Mouse (Mus musculus) limb, embryonic 15.5 days (tissue): ENCODE measurements around the gene Cracr2a. TPM values are rescaled to one million over a fixed set of nuclear protein-coding genes. Genes with fewer than 3 reads are reported as not detected.

Experiments used
- ATAC-seq: fragments of 200-750 bp; cut with Nextera tagmentation; 2 replicates; pipeline ENCODE4 v1.8.0; 2017; ENCODE audit warnings: low read depth, moderate TSS enrichment; ENCODE audit not compliant: insufficient number of reproducible peaks, low FRiP score, low TSS enrichment
- H3K27ac ChIP-seq: fragments of 300-500 bp; sonication (generic); 2 replicates; pipeline ENCODE4 v1.5.1; 2015; ENCODE audit warnings: moderate library complexity, mild to moderate bottlenecking, inconsistent platforms
- H3K27me3 ChIP-seq: fragments of 300-500 bp; sonication (generic); 2 replicates; pipeline ENCODE4 v1.6.1; 2015; ENCODE audit warnings: inconsistent platforms
- H3K36me3 ChIP-seq: fragments of 300-500 bp; sonication (generic); 2 replicates; pipeline ENCODE4 v1.6.1; 2015; ENCODE audit warnings: inconsistent platforms
- H3K4me1 ChIP-seq: fragments of 300-500 bp; sonication (generic); 2 replicates; pipeline ENCODE4 v1.6.1; 2015; ENCODE audit warnings: inconsistent platforms
- H3K4me2 ChIP-seq: fragments of 300-500 bp; sonication (generic); 2 replicates; pipeline ENCODE4 v1.6.1; 2015; ENCODE audit warnings: mild to moderate bottlenecking, inconsistent platforms
- H3K4me3 ChIP-seq: fragments of 300-500 bp; sonication (generic); 2 replicates; pipeline ENCODE4 v1.5.1; 2015; ENCODE audit warnings: mild to moderate bottlenecking, inconsistent platforms
- H3K9ac ChIP-seq: fragments of 300-500 bp; sonication (generic); 2 replicates; pipeline ENCODE4 v1.6.1; 2015; ENCODE audit warnings: inconsistent platforms
- H3K9me3 ChIP-seq: fragments of 300-500 bp; sonication (generic); 2 replicates; pipeline ENCODE4 v1.6.1; 2016; ENCODE audit warnings: inconsistent platforms
- WGBS: fragments of 180-500 bp; shearing (Covaris S2); methylation state at CpG from one replicate; pipeline ENCODE4 v1.1.7; 2015; 5-methylcytosine and 5-hydroxymethylcytosine counted together
- polyA plus RNA-seq: library from polyadenylated mRNA; unstranded; fragments of >200 nt; fragmentation: Nextera tagmentation; extraction: Ambion mirVana; gene quantifications from 2 replicates; pipeline ENCODE4 v1.2.1, GENCODE M21; 2015

The Cracr2a gene
- polyA plus RNA-seq, 1 experiment from 2014 or later, result 1.5 TPM

- no peak for ATAC-seq
- H3K27ac ChIP-seq, result no peak overlapping the region
- H3K4me2 ChIP-seq, result no peak overlapping the region
- H3K4me3 ChIP-seq, result no peak overlapping the region
- H3K27me3 ChIP-seq, result no peaks in the 10 kb centered on the region
- H3K9me3 ChIP-seq, result no peaks in the 10 kb centered on the region
- H3K4me1 ChIP-seq, result no peaks in the 10 kb centered on the region
- no peaks in the 10 kb centered on the region for H3K36me3 ChIP-seq
- H3K9ac ChIP-seq, result no peak overlapping the region
- WGBS, result 56% methylated on average over 9 of the region's 9 CpGs
These were observed 74.5 kb downstream of the Cracr2a start for GRCm38 (mm10) chr6:127635462-127636189.

- Histone ChIP-seq H3K4me2 (no peak overlapping the region), H3K27me3 (no peaks in the 10 kb centered on the region), H3K36me3 (no peaks in the 10 kb centered on the region), H3K9ac (no peak overlapping the region), H3K9me3 (no peaks in the 10 kb centered on the region), H3K4me3 (no peak overlapping the region), H3K4me1 (no peaks in the 10 kb centered on the region), H3K27ac (no peak overlapping the region)
- WGBS, result 65% methylated on average over 8 of the region's 8 CpGs
- no peak for ATAC-seq
These were observed 80.1 kb downstream of the Cracr2a start for GRCm38 (mm10) chr6:127641077-127641801.

GRCm38 (mm10) chr6:127655988-127656387, 94.8 kb downstream of the Cracr2a start:
- 20% methylated on average over 4 of the region's 4 CpGs for WGBS
- Histone ChIP-seq H3K4me1 (peaks cover 9% of the 10 kb centered on the region; the same call in 1 of the 2 replicates), H3K27me3 (no peaks in the 10 kb centered on the region), H3K4me3 (no peak overlapping the region), H3K9me3 (no peaks in the 10 kb centered on the region), H3K4me2 (no peak overlapping the region), H3K27ac (no peak overlapping the region), H3K36me3 (no peaks in the 10 kb centered on the region), H3K9ac (no peak overlapping the region)
- ATAC-seq, result no peak

GRCm38 (mm10) chr6:127657152-127657551, 96.0 kb downstream of the Cracr2a start:
- 86% methylated on average over 11 of the region's 11 CpGs for WGBS
- no peak overlapping the region for H3K4me2 ChIP-seq
- no peak for ATAC-seq

GRCm38 (mm10) chr6:127659472-127659871, 98.3 kb downstream of the Cracr2a start:
- no peak overlapping the region for H3K4me3 ChIP-seq
- no peaks in the 10 kb centered on the region for H3K9me3 ChIP-seq
- no peak overlapping the region for H3K4me2 ChIP-seq
- ATAC-seq, result no peak
- no peaks in the 10 kb centered on the region for H3K36me3 ChIP-seq
- 40% methylated on average over 5 of the region's 5 CpGs for WGBS
- H3K4me1 ChIP-seq, result peaks cover 9% of the 10 kb centered on the region; the same call in 1 of the 2 replicates
- no peaks in the 10 kb centered on the region for H3K27me3 ChIP-seq
- no peak overlapping the region for H3K27ac ChIP-seq
- H3K9ac ChIP-seq, result no peak overlapping the region

More at GRCm38 (mm10) chr6:127657152-127657551, 96.0 kb downstream of the Cracr2a start:
- peaks cover 9% of the 10 kb centered on the region; the same call in 1 of the 2 replicates for H3K4me1 ChIP-seq
- H3K9me3 ChIP-seq, result no peaks in the 10 kb centered on the region
- no peak overlapping the region for H3K27ac ChIP-seq
- H3K9ac ChIP-seq, result no peak overlapping the region
- H3K27me3 ChIP-seq, result no peaks in the 10 kb centered on the region
- H3K4me3 ChIP-seq, result no peak overlapping the region
- H3K36me3 ChIP-seq, result no peaks in the 10 kb centered on the region

GRCm38 (mm10) chr6:127659966-127660365, 98.8 kb downstream of the Cracr2a start:
- H3K36me3 ChIP-seq, result no peaks in the 10 kb centered on the region
- H3K4me2 ChIP-seq, result no peak overlapping the region
- 0 out of 2 replicates have a peak, but pooled peaks cover 3% of the 10 kb centered on the region for H3K27me3 ChIP-seq
- no peak for ATAC-seq
- no peak overlapping the region for H3K4me3 ChIP-seq
- WGBS, result 71% methylated on average over 4 of the region's 4 CpGs
- H3K27ac ChIP-seq, result no peak overlapping the region
- peaks cover 9% of the 10 kb centered on the region; the same call in 1 of the 2 replicates for H3K4me1 ChIP-seq
- H3K9ac ChIP-seq, result no peak overlapping the region
- no peaks in the 10 kb centered on the region for H3K9me3 ChIP-seq

- WGBS, result 76% methylated on average over 7 of the region's 7 CpGs
- H3K4me1 ChIP-seq, result peaks cover 9% of the 10 kb centered on the region; the same call in 1 of the 2 replicates
- no peaks in the 10 kb centered on the region for H3K36me3 ChIP-seq
- H3K4me2 ChIP-seq, result no peak overlapping the region
- no peak overlapping the region for H3K9ac ChIP-seq
- H3K9me3 ChIP-seq, result no peaks in the 10 kb centered on the region
- no peak overlapping the region for H3K27ac ChIP-seq
- ATAC-seq, result no peak
- no peak overlapping the region for H3K4me3 ChIP-seq
- H3K27me3 ChIP-seq, result 0 out of 2 replicates have a peak, but pooled peaks cover 3% of the 10 kb centered on the region
These were observed 100.7 kb downstream of the Cracr2a start for GRCm38 (mm10) chr6:127661717-127662292.

- Histone ChIP-seq H3K36me3 (no peaks in the 10 kb centered on the region), H3K4me1 (peaks cover 9% of the 10 kb centered on the region; the same call in 1 of the 2 replicates), H3K27me3 (0 out of 2 replicates have a peak, but pooled peaks cover 3% of the 10 kb centered on the region), H3K27ac (no peak overlapping the region), H3K9ac (no peak overlapping the region), H3K4me2 (no peak overlapping the region), H3K9me3 (no peaks in the 10 kb centered on the region), H3K4me3 (no peak overlapping the region)
- whole genome bisulfite sequencing, result 77% methylated on average over 7 of the region's 7 CpGs
- no peak for ATAC-seq
These were observed 102.1 kb downstream of the Cracr2a start for GRCm38 (mm10) chr6:127663263-127663662.

- H3K4me1 ChIP-seq, result no peaks in the 10 kb centered on the region
- 63% methylated on average over 4 of the region's 4 CpGs for WGBS
- 0 out of 2 replicates have a peak, but pooled peaks cover 3% of the 10 kb centered on the region for H3K27me3 ChIP-seq
- H3K4me2 ChIP-seq, result no peak overlapping the region
- ATAC-seq, result no peak
- no peaks in the 10 kb centered on the region for H3K36me3 ChIP-seq
- no peak overlapping the region for H3K4me3 ChIP-seq
- H3K9me3 ChIP-seq, result no peaks in the 10 kb centered on the region
- no peak overlapping the region for H3K9ac ChIP-seq
- no peak overlapping the region for H3K27ac ChIP-seq
These were observed 108.2 kb downstream of the Cracr2a start for GRCm38 (mm10) chr6:127669313-127669712.

GRCm38 (mm10) chr6:127670031-127670430, 108.9 kb downstream of the Cracr2a start:
- Histone ChIP-seq H3K4me2 (no peak overlapping the region), H3K4me3 (no peak overlapping the region), H3K4me1 (no peaks in the 10 kb centered on the region), H3K9ac (no peak overlapping the region), H3K36me3 (no peaks in the 10 kb centered on the region), H3K9me3 (no peaks in the 10 kb centered on the region), H3K27me3 (no peaks in the 10 kb centered on the region), H3K27ac (no peak overlapping the region)
- ATAC-seq, result no peak
- WGBS, result 86% methylated on average over 4 of the region's 4 CpGs

GRCm38 (mm10) chr6:127672071-127672470, 110.9 kb downstream of the Cracr2a start:
- Histone ChIP-seq H3K27ac (no peak overlapping the region), H3K36me3 (no peaks in the 10 kb centered on the region), H3K27me3 (no peaks in the 10 kb centered on the region), H3K4me1 (no peaks in the 10 kb centered on the region), H3K4me2 (no peak overlapping the region), H3K9ac (no peak overlapping the region), H3K4me3 (no peak overlapping the region), H3K9me3 (no peaks in the 10 kb centered on the region)
- 85% methylated on average over 7 of the region's 7 CpGs for WGBS
- ATAC-seq, result no peak

GRCm38 (mm10) chr6:127676866-127677265, 115.7 kb downstream of the Cracr2a start:
- Histone ChIP-seq H3K27ac (no peak overlapping the region), H3K4me1 (no peaks in the 10 kb centered on the region), H3K4me3 (no peak overlapping the region), H3K27me3 (no peaks in the 10 kb centered on the region), H3K4me2 (no peak overlapping the region), H3K36me3 (no peaks in the 10 kb centered on the region), H3K9ac (no peak overlapping the region), H3K9me3 (no peaks in the 10 kb centered on the region)
- no peak for ATAC-seq
- WGBS, result 75% methylated on average over 11 of the region's 11 CpGs
